Mouse (Mus musculus) layer of hippocampus, adult 18-20 months (tissue): Measurements from ENCODE around the gene Fli1. TPM values are rescaled to one million over a fixed set of nuclear protein-coding genes. Genes with fewer than 3 reads are reported as not detected.

Experiments used
- DNase-seq, 2 experiments: peaks; one replicate each; pipeline ENCODE4 v3.0.0; 2022; ENCODE audit warnings: low spot score in 2 of 2
- total RNA-seq, 2 experiments: library from RNA; stranded (reverse); gene quantifications; 2 replicates each; pipeline ENCODE4 v1.2.3; 2021

Gene Fli1
- total RNA-seq, 2 experiments from 2014 or later: 4.1 to 5.4 TPM

- DNase-seq: no peak
Observed at GRCm38 (mm10) chr9:32550541-32550940, 7.9 kb upstream of the Fli1 start.

DNA sequence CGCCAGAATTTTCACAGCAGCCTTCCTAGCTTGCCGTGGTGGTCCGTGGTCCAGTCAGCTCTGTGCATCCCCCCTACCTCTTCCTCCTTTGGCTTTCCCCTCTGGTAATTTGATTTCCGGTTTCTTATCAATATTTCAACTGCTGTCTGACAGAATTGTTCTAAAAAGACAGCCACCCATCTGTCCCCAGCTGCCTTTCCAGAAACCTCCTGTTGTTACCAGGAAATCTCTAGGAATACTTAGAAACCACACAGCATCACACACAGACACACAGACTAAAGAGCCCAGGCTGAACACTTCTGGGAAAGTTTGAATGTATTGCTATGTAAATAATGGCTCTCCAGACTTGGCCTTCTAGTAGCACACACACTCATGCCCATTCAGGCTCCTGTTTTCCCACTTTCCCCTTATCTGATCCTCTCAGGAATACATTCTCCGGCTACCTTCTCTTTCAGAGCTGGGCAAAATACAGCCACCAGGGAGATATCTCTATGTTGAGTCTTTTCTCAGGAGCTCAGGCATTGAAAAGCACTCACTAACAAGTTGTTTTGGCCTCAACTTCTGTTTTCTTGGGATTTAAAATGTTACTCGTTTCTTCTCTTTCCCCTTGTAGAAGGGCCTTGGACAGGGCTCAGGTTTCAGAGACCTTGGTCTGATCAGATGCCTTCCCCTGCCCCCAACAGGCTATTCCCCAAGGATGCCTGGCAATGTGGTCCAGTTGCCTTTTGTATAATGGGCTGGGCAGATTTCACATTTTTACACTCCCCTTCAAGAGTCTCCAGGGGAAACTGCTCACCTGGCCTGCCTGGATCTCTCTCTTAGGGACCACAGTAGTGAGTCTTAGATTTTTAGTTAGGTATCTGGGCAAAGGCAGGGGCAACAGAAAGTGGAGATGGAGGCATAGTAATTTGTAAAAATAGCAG is 7.1 kb upstream of the Fli1 start:
- DNase-seq: no peak

- DNase-seq: no peak
Observed at GRCm38 (mm10) chr9:32546731-32547130, 4.1 kb upstream of the Fli1 start.

GRCm38 (mm10) chr9:32544731-32545661 is 2.3 kb upstream of the Fli1 start:
- DNase-seq: no peak

GRCm38 (mm10) chr9:32543923-32544575 is 1.4 kb upstream of the Fli1 start:
- no peak for DNase-seq

- DNase-seq: no peak
Observed at GRCm38 (mm10) chr9:32543040-32543581, 450 bp upstream of the Fli1 start.

DNA sequence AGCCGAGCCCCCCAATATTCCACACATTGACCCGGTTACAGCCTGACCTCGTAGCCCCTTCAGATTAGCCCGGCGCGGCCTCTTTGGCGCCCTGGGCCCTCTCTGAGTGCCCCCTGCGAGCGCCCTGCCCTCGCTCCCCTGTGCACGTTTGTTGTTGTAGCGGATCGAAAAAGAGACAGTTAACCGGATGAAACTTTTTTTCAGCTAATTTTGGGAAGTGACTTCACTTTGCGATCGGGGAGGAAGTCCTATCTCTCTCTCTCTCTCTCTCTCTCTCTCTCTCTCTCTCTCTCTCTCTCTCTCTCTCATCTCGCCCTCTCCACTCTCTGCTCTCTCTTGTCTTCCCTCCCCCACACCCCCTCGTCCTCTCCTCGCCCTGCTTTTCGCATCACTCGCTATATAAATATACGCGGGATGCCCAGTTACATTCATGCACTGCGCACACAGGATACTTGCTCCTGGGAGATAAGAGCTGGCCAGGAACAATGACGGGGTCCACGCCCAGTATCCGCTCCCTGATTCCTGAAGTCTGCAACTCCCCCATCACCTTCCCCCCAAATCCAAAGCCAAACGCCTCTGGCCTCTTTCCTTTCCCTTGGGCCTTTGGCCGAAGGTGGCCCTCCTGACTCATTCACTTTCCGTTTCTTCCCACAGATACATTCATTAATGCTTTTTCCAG is 1.3 kb downstream of the Fli1 start:
- DNase-seq: no peak

DNA sequence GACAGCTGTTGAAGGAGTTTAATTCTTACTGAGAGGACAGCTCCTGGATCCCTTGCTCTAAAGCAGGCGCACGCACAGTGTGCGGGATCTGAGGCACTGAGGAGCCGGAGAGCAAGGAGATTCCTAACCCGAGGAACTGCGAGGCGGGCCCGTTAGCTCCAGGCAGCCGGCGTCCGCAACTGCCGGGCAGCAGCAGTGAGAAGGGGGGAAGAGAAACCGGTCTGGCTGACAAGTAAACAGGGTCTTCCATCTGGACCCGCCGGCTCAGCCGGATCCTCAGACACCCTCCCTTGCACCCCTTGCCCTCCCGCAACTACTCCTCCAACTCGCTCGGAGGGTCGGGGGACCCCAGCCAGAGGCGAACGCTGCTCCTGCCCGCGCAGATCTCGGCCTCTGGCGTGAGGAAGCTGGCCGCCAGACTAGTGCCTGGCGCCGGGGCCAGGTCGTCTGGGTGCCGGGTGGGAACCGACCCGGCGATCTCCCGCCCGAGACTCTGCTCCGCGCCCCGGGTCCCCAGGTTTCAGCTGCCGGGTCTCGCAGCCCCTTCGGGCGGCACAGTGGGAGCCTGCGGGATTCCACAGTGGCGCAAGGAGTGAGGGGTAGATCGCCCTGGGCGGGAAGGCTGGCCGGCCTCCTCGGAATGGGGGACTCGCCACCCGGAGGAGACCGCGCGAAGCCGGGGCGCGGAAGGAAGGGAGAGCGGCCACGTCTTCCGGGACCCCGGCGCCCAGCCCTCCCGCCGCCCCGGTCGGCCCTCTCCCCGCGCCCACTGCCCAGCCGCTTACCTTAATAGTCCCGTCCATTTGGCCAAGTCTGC is 2.0 kb downstream of the Fli1 start:
- DNase-seq: no peak

DNA sequence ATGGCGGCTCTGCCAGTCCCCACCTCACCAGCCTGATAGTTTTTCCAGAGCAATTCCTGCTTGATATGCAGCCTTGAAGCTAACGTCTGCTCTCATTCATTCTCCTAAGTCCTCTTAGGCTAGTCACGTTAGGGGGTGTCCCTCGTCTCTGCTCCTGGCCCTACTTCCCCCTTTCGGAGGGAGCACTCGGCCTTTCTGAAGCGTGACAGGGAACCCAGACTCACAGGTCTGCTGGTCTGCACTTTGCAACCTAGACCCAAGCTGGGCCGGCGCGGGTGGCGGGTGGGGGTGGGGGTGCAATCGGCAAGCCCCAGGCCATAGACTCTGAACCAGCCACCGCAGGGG is 2.6 kb downstream of the Fli1 start:
- no peak for DNase-seq

GRCm38 (mm10) chr9:32539321-32539761 is 3.3 kb downstream of the Fli1 start:
- no peak for DNase-seq

DNA sequence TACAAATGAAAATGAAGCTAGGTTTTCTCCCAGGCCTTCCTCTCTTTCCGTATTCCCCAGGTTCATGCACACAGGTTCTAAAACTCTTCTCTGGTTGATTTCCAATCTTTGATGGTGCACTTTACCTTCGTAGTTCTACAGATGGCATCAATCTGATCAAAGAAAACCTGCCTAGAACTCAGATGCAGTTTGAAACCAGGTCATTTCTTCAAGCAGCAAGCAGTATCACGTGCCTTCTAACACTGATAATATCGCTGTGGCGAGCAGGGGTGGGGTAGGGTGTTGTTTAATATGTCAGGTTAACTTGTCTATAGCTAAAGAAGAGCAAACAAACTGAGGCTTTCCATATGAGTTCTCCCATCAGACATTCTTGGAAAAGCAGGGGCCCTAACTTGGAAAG is 4.5 kb downstream of the Fli1 start:
- no peak for DNase-seq

- DNase-seq: no peak
Observed at GRCm38 (mm10) chr9:32537706-32538105, 5.0 kb downstream of the Fli1 start.

- no peak for DNase-seq
Observed at GRCm38 (mm10) chr9:32535201-32535955, 7.3 kb downstream of the Fli1 start.

DNA sequence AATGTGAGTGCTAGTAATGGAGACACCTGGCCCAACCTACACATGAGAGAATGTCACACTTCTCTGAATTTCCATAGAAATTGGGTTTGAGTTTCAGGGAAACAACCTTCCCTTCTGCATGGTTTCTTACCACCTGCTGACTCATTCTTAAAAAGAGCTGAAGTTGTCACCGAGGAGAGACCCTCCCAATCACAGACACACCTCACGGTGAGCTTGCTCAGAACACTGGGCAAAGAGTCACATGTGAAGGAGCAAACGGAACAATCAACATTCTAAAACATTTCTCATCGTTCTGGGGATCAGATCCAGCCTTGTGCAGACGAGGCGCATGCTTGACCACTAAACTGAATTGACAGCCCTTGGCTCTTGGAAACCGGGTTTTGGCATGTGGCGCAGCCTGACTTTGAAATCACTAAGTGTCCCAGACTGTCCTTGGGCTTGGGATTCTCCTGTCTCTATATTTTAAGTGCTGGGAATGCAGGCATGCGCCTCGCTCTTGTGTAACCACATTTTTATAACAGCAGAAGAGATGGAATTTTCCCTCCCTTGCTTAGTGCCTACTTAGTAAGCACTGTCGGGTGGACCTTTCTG is 8.5 kb downstream of the Fli1 start:
- no peak for DNase-seq

- no peak for DNase-seq
Observed at GRCm38 (mm10) chr9:32531588-32531987, 11.1 kb downstream of the Fli1 start.

DNA sequence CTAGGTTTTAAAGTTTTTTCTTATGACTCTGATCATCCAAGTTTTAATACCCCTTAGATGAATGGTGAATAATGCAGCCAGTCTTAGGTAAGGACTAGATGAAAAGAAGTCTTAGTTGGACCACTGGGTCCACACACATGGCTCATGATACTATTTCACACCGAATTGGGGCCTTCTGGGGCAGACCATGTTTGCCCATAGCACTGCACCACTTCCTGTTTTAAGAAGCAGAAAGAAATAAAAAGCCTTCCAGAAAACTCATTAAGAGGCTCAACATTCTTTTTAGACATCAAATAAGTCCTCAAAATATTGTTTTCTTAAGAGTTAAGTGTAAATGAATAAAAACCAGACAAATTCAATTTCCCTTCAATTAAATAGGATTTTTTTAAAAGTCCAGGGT is 11.7 kb downstream of the Fli1 start:
- DNase-seq: no peak

DNA sequence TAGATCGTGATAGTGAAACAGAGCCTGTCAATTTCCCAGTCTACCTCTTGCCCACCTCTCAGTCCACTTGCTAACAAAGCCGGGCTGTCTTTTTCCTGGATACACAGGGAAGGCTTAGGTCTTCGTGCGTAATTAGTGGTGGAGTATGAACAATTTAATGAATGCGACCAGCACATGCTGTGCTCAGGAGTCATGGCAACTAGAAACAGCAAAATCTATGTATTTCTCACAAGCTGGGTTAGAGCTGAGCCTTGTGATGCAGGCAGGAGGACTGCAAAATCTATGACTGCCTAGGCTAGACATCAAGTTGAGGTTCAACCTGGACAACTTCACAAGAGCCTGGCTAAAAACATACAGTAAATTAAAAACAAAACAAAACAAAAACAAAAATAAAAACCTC is 12.5 kb downstream of the Fli1 start:
- no peak for DNase-seq

DNA sequence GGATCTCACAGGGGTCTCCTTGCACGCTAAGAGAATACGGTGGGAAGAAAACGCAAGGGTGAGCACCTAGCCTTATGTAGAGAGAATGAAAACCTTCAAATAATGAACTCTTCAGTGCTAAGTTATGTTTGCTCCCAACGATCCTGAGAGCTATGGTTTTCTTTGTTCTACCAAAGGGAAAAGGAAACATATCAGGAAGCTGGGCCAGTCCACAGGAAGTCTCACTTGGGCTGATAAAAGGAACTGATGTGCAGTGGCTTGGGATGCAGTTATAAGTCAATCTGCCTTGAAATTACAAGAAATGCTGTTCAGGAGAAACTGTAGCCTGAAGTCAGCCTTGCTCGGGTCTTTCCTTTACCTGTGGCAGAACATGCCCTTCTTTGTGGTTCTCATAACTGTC is 13.1 kb downstream of the Fli1 start:
- DNase-seq: no peak

- DNase-seq: no peak
Observed at GRCm38 (mm10) chr9:32527329-32527728, 15.3 kb downstream of the Fli1 start.
